In genomic region chr3:137864988-137865982, GRCm38 (mm10) we compare ENCODE assay signal across 8 mouse cellular contexts. TPM values are rescaled to one million over a fixed set of nuclear protein-coding genes. Genes with fewer than 3 reads are reported as not detected.
A peak's percentile ranks its signal among the peaks of the same experiment; 100 is the strongest.
DNase-seq lines count a peak whose midpoint lies in the region; ATAC-seq lines count a peak whose summit lies in the region.

No protein-coding gene starts in this region.

- ATAC-seq in inflammation-experienced regulatory T-cells, adult 6 months: peak; percentile 53
- peak; percentile 51 for ATAC-seq in megakaryocyte-erythroid progenitor cell, adult 5-6 weeks (replicated peaks; ENCODE audit: low FRiP score, low TSS enrichment, poor library complexity, severe bottlenecking)

- intact Hi-C loops in gastrocnemius, postnatal 14 days (cut with DNase I; ENCODE audit: low total_unique reads): loop anchor here (10.0 kb wide), 1 partner anchor 280 kb away; the partner anchor contains the start of genes Mttp and Trmt10a
- intact Hi-C loops in left cerebral cortex, postnatal 14 days (cut with DNase I): loop anchor here (1.0 to 5.0 kb wide), 3 partner anchors 54 to 278 kb away; partner anchors contain the start of genes Lamtor3 and Trmt10a

- peak; percentile 89 for DNase-seq in adrenal gland, adult 2 months
- DNase-seq in embryo, embryonic 10.5 days (ENCODE audit: low spot score): peak; percentile 95
- peak; percentile 88 for DNase-seq in gastrocnemius, postnatal 14 days
- peak; percentile 89 to 91 for DNase-seq in left cerebral cortex, postnatal 14 days (ENCODE audit: low spot score in 2 of 2)
- peak; percentile 84 for DNase-seq in right cerebral cortex, postnatal 25 days
- DNase-seq in urinary bladder, postnatal 36 days (ENCODE audit: low spot score in 2 of 2): peak; percentile 79 to 84

RNA-seq across cellular contexts. Expression of gene H2afz, which starts 1.0 kb away (rescaled TPM):
- 100 to 1,000 TPM; 128 to 131 TPM for total RNA-seq in adrenal gland, adult 2 months (2021)
- 178 and 236 TPM in 2 replicates for polyA plus RNA-seq in adrenal gland, adult 2 months (2012; rRNA removed)
- total RNA-seq in gastrocnemius, postnatal 14 days (2021): 10 to 100 TPM; 87.8 to 95.7 TPM
- 1,000 to 10,000 TPM; 1,209 to 2,935 (median 1,492) TPM for polyA plus RNA-seq in inflammation-experienced regulatory T-cells, adult 6 months (2017; shearing (Covaris generic))
- 100 to 1,000 TPM; 169 to 177 TPM for total RNA-seq in left cerebral cortex, postnatal 14 days (2021)
- total RNA-seq in megakaryocyte-erythroid progenitor cell, adult 5-6 weeks (2014; fragmentation: Nextera tagmentation): 1,513 and 1,536 TPM in 2 replicates
- total RNA-seq in megakaryocyte-erythroid progenitor cell, adult 5-6 weeks (2017): 915 and 1,060 TPM in 2 replicates

RNA-seq across cellular contexts. Expression of gene Dnajb14, which starts 2.2 kb away (rescaled TPM):
- 10 to 100 TPM; 20.6 to 22.1 TPM for total RNA-seq in adrenal gland, adult 2 months (2021)
- polyA plus RNA-seq in adrenal gland, adult 2 months (2012; rRNA removed): 2.9 and 3.3 TPM in 2 replicates
- 1 to 10 TPM; 7.2 to 9.6 TPM for total RNA-seq in gastrocnemius, postnatal 14 days (2021)
- polyA plus RNA-seq in inflammation-experienced regulatory T-cells, adult 6 months (2017; shearing (Covaris generic)): 1 to 10 TPM; 4.5 to 6.1 (median 5.6) TPM
- 10 to 100 TPM; 45.5 to 48.8 TPM for total RNA-seq in left cerebral cortex, postnatal 14 days (2021)
- total RNA-seq in megakaryocyte-erythroid progenitor cell, adult 5-6 weeks (2014; fragmentation: Nextera tagmentation): 10.3 and 12.8 TPM in 2 replicates
- total RNA-seq in megakaryocyte-erythroid progenitor cell, adult 5-6 weeks (2017): 7.2 and 9.4 TPM in 2 replicates

RNA-seq across cellular contexts. Expression of gene Lamtor3, which starts 53.0 kb away (rescaled TPM):
- 10 to 100 TPM; 69.4 to 69.9 TPM for total RNA-seq in adrenal gland, adult 2 months (2021)
- polyA plus RNA-seq in adrenal gland, adult 2 months (2012; rRNA removed): 9.2 and 12.9 TPM in 2 replicates
- total RNA-seq in gastrocnemius, postnatal 14 days (2021): 10 to 100 TPM; 47.3 to 51.2 TPM
- polyA plus RNA-seq in inflammation-experienced regulatory T-cells, adult 6 months (2017; shearing (Covaris generic)): 100 to 1,000 TPM in 1 of 3 experiments, 10 to 100 TPM in 2; 65.0 to 110 (median 74.0) TPM
- total RNA-seq in left cerebral cortex, postnatal 14 days (2021): 10 to 100 TPM; 67.3 to 79.5 TPM
- 65.7 and 77.2 TPM in 2 replicates for total RNA-seq in megakaryocyte-erythroid progenitor cell, adult 5-6 weeks (2014; fragmentation: Nextera tagmentation)
- 81.7 and 82.1 TPM in 2 replicates for total RNA-seq in megakaryocyte-erythroid progenitor cell, adult 5-6 weeks (2017)

Comparison
In these comparisons a context has a peak if more than half of its experiments do, and no peak if none do; other contexts are left out.
1. Peak in every context shown above with its lines: DNase-seq and ATAC-seq.
2. RNA of gene H2afz, which starts 1.0 kb away (total RNA-seq): 915 to 1,536 TPM in megakaryocyte-erythroid progenitor cell, adult 5-6 weeks; 169 to 177 TPM in left cerebral cortex, postnatal 14 days, 128 to 131 TPM in adrenal gland, adult 2 months and 87.8 to 95.7 TPM in gastrocnemius, postnatal 14 days; every median in the first group is over 4 times any median in the second.